Comparison of ENCODE assay signal across 24 mouse cellular contexts in genomic region chr8:46714400-46714799, GRCm38 (mm10). TPM values are rescaled to one million over a fixed set of nuclear protein-coding genes. Genes with fewer than 3 reads are reported as not detected.
DNase-seq lines count a peak whose midpoint lies in the region; TF ChIP-seq lines count a peak whose summit lies in the region.
"Had no signal": no experiment of that assay in that cellular context is flagged by ENCODE, and none has a peak within 500 bp of the region (broad histone marks: within the 10 kb centered on the region; RNA-seq: fewer than 3 reads in every experiment).

No protein-coding gene starts in this region.

- TF ChIP-seq RAD21 in MEL (IDR thresholded peaks at IDR 0.05; ENCODE audit: low read depth, low read length): no peak

- H3K79me2 ChIP-seq in MEL (ENCODE audit: control insufficient read depth, insufficient read depth, low read length, poor library complexity): no peaks in the 10 kb centered on the region

- TF ChIP-seq EP300 in MEL (IDR thresholded peaks at IDR 0.05; ENCODE audit: low read depth in 1 of 2, low read length in 2 of 2): no peak

- no peak for DNase-seq in left cerebral cortex, adult 2 months (ENCODE audit: extremely low spot score in 1 of 2, low spot score in 2 of 2)
- no peak for DNase-seq in left cerebral cortex, postnatal 4 days
- DNase-seq in MEL (ENCODE audit: low read depth, low spot score): peak; percentile 30
- peak; percentile 31 for DNase-seq in induced T-regulatory cell, adult 2 months (ENCODE audit: low read depth)
- no peak for DNase-seq in lung, postnatal 36 days
- no peak for DNase-seq in adipocyte (ENCODE audit: low spot score)
- DNase-seq in adrenal gland, adult (ENCODE audit: inconsistent age in 2 of 2, low spot score in 1 of 2): no peak
- DNase-seq: adrenal gland, postnatal 10 days; cerebellum, adult 11-12 months; cerebellum, postnatal 10 days; gastrocnemius, postnatal 10 days; kidney, adult 9 months; retina, postnatal 1 day; spleen, adult 18-20 months; thymus, adult 2 months; thymus, postnatal 36 days had no signal

- TF ChIP-seq CTCF in left cerebral cortex, adult 2 months (IDR thresholded peaks at IDR 0.05): no peak
- TF ChIP-seq CTCF in MEL (IDR thresholded peaks at IDR 0.05 in 2 of 3, conservative IDR thresholded peaks at IDR 0.05 in 1 of 3; ENCODE audit: control insufficient read depth in 1 of 3, insufficient read depth in 1 of 3, low read depth in 2 of 3, low read length in 3 of 3, poor library complexity in 1 of 3, severe bottlenecking in 1 of 3): no peak

- no peak overlapping the region for H3K4me3 ChIP-seq in left cerebral cortex, adult 2 months
- H3K4me3 ChIP-seq in MEL (ENCODE audit: control insufficient read depth in 1 of 2, insufficient read depth in 1 of 2, low read depth in 2 of 2, low read length in 2 of 2): no peak overlapping the region
- H3K4me3 ChIP-seq: embryonic facial prominence, embryonic 13.5 days; heart, embryonic 15.5 days; hindbrain, embryonic 13.5 days; limb, embryonic 13.5 days; megakaryocyte, embryonic 14.5 days; midbrain, embryonic 12.5 days; neural tube, embryonic 13.5 days had no signal

- H3K4me1 ChIP-seq in MEL (ENCODE audit: control insufficient read depth in 1 of 2, insufficient read depth in 2 of 2, low read length in 2 of 2): peaks cover 28 to 41% of the 10 kb centered on the region in 2 experiments
- H3K4me1 ChIP-seq: midbrain, embryonic 12.5 days had no signal

- H3K9me3 ChIP-seq in MEL (replicated peaks; ENCODE audit: insufficient read depth, low read length): no peaks in the 10 kb centered on the region
- H3K9me3 ChIP-seq: embryonic facial prominence, embryonic 13.5 days; G1E; heart, embryonic 15.5 days; hindbrain, embryonic 13.5 days; limb, embryonic 13.5 days; megakaryocyte, embryonic 14.5 days; midbrain, embryonic 12.5 days; neural tube, embryonic 13.5 days had no signal

- H3K27ac ChIP-seq in left cerebral cortex, adult 2 months: peak overlapping the region; percentile 45; the same call in 1 of the 2 replicates
- H3K27ac ChIP-seq in MEL (ENCODE audit: control insufficient read depth, low read depth, low read length): no peak overlapping the region
- H3K27ac ChIP-seq: embryonic facial prominence, embryonic 13.5 days; heart, embryonic 15.5 days; hindbrain, embryonic 13.5 days; limb, embryonic 13.5 days; midbrain, embryonic 12.5 days; neural tube, embryonic 13.5 days had no signal

- no peak for TF ChIP-seq POLR2A in MEL (IDR thresholded peaks at IDR 0.05; ENCODE audit: control insufficient read depth in 1 of 2, insufficient read depth in 1 of 2, low read depth in 1 of 2, low read length in 2 of 2, poor library complexity in 1 of 2)

- no peaks in the 10 kb centered on the region for H3K27me3 ChIP-seq in MEL (ENCODE audit: control insufficient read depth in 1 of 2, insufficient read depth in 2 of 2, low read length in 2 of 2)
- H3K27me3 ChIP-seq: embryonic facial prominence, embryonic 13.5 days; heart, embryonic 15.5 days; hindbrain, embryonic 13.5 days; limb, embryonic 13.5 days; midbrain, embryonic 12.5 days; neural tube, embryonic 13.5 days had no signal

- intact Hi-C loops in left cerebral cortex, adult 2 months (cut with DNase I): no loop called here
- intact Hi-C loops in left cerebral cortex, postnatal 4 days (cut with DNase I): no loop called here

- peaks cover 0 to 45% of the 10 kb centered on the region in 2 experiments; a peak in 2 of 4 replicates for H3K36me3 ChIP-seq in MEL (ENCODE audit: control insufficient read depth in 1 of 2, insufficient read depth in 2 of 2, low read length in 2 of 2)
- H3K36me3 ChIP-seq: embryonic facial prominence, embryonic 13.5 days; G1E; heart, embryonic 15.5 days; hindbrain, embryonic 13.5 days; limb, embryonic 13.5 days; midbrain, embryonic 12.5 days; neural tube, embryonic 13.5 days had no signal

- no peak overlapping the region; the same call in 1 of the 2 replicates for H3K9ac ChIP-seq in MEL (ENCODE audit: control insufficient read depth, low read depth, low read length, poor library complexity, severe bottlenecking)
- H3K9ac ChIP-seq: embryonic facial prominence, embryonic 13.5 days; heart, embryonic 15.5 days; hindbrain, embryonic 13.5 days; limb, embryonic 13.5 days; midbrain, embryonic 12.5 days; neural tube, embryonic 13.5 days had no signal

TF ChIP-seq in MEL, 35 proteins besides CTCF, POLR2A, EP300 and RAD21:
- TF ChIP-seq MXI1 (IDR thresholded peaks at IDR 0.05; ENCODE audit: low read depth, low read length) (no peak), MAZ (IDR thresholded peaks at IDR 0.05; ENCODE audit: low read depth, low read length) (no peak), NRF1 (IDR thresholded peaks at IDR 0.05; ENCODE audit: insufficient read depth, low read depth, low read length, poor library complexity, severe bottlenecking) (no peak), ZNF384 (IDR thresholded peaks at IDR 0.05; ENCODE audit: low read depth, low read length) (no peak), MEF2A (IDR thresholded peaks at IDR 0.05; ENCODE audit: extremely low read depth, insufficient replicate concordance, low read depth, low read length, poor library complexity, severe bottlenecking) (no peak), NELFE (IDR thresholded peaks at IDR 0.05; ENCODE audit: low read depth, low read length) (no peak), CHD2 (IDR thresholded peaks at IDR 0.05; ENCODE audit: low read length) (no peak), POLR2AphosphoS2 (IDR thresholded peaks at IDR 0.05; ENCODE audit: low read length) (no peak), POLR2AphosphoS5 (IDR thresholded peaks at IDR 0.05; ENCODE audit: borderline replicate concordance, low read depth, low read length) (no peak), MYB (IDR thresholded peaks at IDR 0.05; ENCODE audit: low read depth, low read length) (no peak), ZKSCAN1 (IDR thresholded peaks at IDR 0.05; ENCODE audit: low read depth, low read length) (no peak), JUND (IDR thresholded peaks at IDR 0.05; ENCODE audit: low read depth, low read length) (no peak), MAFK (IDR thresholded peaks at IDR 0.05; ENCODE audit: borderline replicate concordance, low read depth, low read length) (no peak), HCFC1 (IDR thresholded peaks at IDR 0.05; ENCODE audit: low read depth, low read length) (no peak), MYC (IDR thresholded peaks at IDR 0.05; ENCODE audit: low read depth, low read length) (no peak), E2F4 (IDR thresholded peaks at IDR 0.05; ENCODE audit: borderline replicate concordance, low read depth, low read length) (no peak)

RNA-seq across cellular contexts. Expression of gene Irf2, which starts 25.1 kb away (rescaled TPM):
- 10 to 100 TPM; 70.7 to 79.6 TPM for total RNA-seq in left cerebral cortex, adult 2 months (2021)
- 10 to 100 TPM; 23.1 to 26.0 TPM for total RNA-seq in left cerebral cortex, postnatal 4 days (2021)
- total RNA-seq in MEL (2012; rRNA removed): 4.9 and 5.1 TPM in 2 replicates
- 10 to 100 TPM in 1 of 2 experiments, not detected in 1; 19.4 TPM for polyA plus RNA-seq in MEL (2012; ENCODE audit: insufficient read depth in 1 of 2, insufficient read length in 2 of 2, low read depth in 1 of 2, low replicate concordance in 2 of 2, missing spikeins in 1 of 2)

Comparison
In these comparisons a context has a peak if more than half of its experiments do, and no peak if none do; other contexts are left out.
1. DNase-seq: peak in MEL (single experiment) and induced T-regulatory cell, adult 2 months (single experiment); none in left cerebral cortex, adult 2 months (0 of 2), left cerebral cortex, postnatal 4 days (single experiment), lung, postnatal 36 days (single experiment), adipocyte (single experiment) and adrenal gland, adult (0 of 2).